Mouse (Mus musculus) thymus, postnatal 25 days (tissue): ENCODE results near the gene E2f8.

ENCODE experiments used
- DNase-seq: peaks from one replicate; pipeline ENCODE4 v3.0.0; 2022

The E2f8 gene

DNA sequence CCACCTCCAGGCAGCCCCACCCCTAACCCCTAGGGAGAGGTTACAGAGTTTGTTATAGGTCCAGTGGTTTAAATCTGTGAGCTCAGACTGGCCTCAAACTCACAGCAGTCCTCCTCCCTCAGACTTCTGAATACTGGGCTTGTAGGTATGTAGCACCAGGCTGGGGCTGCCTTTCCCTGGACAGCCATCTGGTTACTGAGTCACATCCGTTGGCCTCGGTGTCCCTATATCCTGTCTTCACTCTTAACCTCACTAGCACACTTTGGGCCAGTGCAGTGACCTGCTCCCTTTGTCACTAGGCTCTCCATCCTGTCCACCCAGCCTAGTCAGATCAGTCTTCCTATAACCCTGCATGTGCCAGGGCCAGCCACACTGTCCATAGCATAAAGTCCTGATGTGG, 7.4 kb upstream of the E2f8 start:
- DNase-seq = no peak

GRCm38 (mm10) chr7:48887973-48888372, 6.6 kb upstream of the E2f8 start:
- DNase-seq = no peak

DNA sequence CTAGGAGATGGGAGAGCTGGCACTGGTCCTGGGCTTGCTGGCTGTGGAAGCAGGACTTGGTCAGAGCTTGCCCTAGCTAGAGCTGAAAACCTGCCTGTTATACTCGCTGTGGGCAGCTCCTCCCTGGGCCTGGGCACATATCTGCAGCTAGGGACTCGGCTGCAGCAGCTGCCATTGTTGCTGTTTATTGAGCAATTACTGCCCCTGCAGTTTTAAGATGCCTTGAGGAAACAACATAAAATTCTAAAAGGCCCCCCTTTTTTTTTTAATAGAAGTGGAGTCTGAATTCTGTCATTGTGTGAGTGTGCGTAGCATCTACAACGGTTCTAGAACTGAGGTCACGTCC, 2.8 kb upstream of the E2f8 start:
- no peak for DNase-seq

DNA sequence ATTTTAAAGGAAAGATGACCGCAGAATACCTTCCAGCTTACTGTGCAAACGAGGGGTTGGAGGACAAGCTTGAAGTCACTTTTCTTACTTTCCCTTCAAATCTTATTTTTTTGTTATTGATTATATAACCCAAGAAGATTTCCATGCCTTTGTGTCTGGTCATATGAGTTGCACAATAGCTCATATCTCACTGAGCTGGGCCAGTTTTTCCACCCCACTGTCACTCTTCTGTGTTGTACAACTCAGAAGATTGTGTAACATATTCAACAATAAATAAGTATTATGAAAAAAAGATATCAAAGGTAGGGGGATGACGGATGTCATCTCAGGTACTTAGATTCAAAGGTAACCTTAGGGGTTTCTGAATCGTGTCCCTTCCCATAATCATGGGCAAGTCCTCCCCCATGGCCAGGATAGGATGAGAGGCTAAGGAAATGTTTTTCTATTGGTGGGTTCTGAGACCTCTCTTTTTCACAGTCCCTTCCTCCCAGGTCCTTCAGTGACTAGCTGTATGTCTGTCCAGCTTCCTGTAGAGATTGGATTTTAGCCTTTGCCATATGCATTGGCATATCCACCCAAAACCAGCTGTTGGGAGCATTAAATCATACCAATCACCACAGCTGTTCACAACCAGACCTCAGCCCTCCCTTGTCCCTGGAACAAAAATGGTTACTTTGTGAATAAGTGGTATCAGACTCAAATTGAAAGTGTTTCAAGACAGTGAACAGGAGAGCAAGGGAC, 2.3 kb upstream of the E2f8 start:
- no peak for DNase-seq

DNA sequence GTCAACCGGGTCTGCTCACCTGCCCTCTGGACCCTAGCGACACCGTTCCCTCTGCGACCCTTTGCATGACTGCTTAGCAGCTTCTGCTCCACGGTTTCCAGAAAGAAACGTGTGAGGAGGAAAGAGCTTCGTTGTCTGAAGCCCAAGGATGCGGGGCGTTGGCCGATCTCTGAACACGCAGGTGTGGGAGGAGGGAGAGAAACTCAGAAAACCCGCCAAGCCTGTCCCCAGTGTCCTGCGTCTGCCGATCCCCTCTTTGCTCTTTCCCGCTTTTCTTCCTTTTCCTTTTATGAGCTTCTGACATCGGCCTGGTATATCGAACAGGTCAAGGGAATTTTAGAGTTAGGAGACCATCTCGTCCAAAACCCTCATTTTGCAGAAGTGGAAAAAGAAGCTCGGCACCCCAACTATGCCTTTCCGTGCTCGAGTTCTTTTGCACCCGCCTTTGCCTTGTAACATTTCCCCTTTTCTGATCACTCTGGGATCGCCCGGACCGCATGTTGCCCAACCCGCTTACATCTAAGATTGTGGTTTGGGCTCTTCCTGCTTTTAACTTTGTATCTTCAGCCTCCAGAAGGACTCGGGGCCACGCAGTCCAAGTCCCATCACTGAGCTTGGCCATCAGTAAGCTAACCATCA, 694 bp upstream of the E2f8 start:
- DNase-seq = no peak

- peak; percentile 97 for DNase-seq
Measured at GRCm38 (mm10) chr7:48880591-48881481, 560 bp downstream of the E2f8 start.

DNA sequence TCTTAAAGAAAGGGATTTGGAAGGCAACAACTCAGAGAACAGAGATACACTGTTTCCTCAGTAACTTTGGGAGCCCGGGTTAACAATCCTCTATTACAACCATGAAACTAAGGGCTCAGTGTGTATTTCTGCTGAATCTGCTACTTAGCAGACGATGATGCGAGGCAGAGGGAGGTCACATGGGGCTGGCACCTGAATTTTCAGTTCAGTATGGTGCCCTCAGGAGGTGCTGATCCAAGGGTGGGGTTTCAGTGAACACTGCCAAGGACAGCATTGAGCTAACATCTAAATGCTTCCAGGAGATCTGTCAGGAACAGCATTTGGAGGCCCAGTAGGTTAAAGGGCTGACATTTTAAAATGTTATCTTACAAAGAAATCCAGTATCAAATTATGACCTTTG, 1.8 kb downstream of the E2f8 start:
- DNase-seq = no peak

- DNase-seq = no peak
Measured at GRCm38 (mm10) chr7:48877786-48878390, 3.5 kb downstream of the E2f8 start.

- peak; percentile 40 for DNase-seq
Measured at GRCm38 (mm10) chr7:48876526-48876925, 4.9 kb downstream of the E2f8 start.

GRCm38 (mm10) chr7:48875096-48875495, 6.3 kb downstream of the E2f8 start:
- no peak for DNase-seq

DNA sequence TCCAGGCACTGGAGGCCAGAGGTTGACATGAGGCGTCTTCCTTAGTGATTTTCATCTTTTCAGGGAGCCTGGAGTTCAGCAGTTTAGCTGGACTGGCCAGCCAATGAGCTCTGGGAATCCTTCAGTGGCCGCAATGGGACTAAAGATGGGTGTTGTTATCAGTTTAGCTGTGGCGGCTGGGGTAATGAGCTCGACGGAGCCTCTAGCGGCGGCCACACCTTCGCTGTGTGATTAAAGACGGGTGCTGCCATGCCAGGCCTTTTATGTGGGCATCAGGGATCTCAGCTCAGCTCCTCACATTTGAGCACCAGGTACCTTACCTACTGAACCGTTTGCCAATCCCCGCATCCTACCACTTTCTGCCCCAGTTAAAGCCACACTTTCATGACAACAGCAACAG, 10.1 kb downstream of the E2f8 start:
- DNase-seq = no peak

DNA sequence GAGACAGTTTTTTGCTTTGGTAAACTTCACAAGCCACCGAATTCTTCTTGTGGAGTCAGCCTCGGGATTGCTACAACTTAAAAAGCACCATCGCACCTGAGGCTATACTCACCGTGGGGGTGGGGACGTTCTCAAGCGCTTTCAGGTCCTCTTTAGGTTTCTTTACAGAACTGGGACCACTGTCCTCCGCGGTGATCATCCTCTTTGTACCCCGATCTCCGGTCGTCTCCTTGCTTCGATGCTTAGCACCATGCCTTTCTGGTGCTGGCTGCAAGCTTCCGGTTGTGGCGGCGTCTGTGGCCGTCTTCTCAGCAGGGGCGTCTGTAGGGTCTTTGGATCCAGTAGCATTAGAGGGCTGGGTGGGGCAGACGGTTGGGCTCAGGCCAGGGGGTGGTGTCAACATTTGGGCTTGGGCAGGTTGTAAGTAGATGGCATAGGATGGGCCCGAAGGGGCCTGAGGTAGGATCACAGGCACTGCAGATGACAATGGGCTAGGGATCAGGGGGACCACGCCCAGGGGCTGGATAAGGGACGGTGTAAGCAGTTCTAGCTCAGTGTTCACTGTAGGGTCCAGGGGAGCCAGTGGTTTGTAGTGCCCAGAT, 10.7 kb downstream of the E2f8 start:
- no peak for DNase-seq

- no peak for DNase-seq
Measured at GRCm38 (mm10) chr7:48870144-48870543, 11.3 kb downstream of the E2f8 start.

- no peak for DNase-seq
Measured at GRCm38 (mm10) chr7:48867576-48867975, 13.8 kb downstream of the E2f8 start.

DNA sequence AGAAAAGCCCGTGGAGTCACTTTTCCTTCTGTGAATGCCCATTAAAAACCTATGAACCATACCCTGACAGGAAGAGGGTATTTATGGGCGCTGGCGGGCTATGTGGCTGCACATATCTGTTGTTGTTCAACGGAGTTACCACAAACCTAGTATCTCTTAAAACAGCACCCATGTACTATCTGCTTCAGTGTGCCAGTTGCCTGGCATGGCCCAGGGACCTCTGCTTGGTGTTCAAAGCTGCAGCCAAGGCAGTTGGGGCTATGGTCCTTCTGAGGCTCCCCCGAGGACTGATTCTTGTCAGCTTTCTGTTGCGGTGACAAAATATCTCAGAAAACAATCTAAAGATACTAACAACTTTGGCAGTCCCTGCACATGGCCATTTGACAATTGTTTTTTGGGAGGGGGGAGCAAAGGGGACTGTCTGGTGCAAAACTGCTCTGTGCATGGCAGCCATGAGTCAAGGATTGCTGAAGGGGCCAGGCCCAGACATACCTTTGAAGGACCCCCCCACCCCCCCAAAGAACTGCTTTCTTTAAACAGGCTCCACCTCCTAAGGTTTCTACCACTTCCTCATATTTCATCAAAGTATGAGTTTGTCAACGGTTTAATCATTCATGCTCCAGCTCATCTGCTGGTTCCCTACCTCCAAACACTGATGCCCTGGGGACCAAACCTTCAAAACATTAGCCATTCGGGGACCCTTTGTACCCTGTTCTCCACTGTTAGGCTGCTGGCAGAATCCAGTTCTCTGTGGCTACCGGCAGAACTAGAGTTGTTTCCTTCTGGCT, 16.5 kb downstream of the E2f8 start:
- no peak for DNase-seq

GRCm38 (mm10) chr7:48864199-48864598, 17.2 kb downstream of the E2f8 start:
- DNase-seq = no peak

DNA sequence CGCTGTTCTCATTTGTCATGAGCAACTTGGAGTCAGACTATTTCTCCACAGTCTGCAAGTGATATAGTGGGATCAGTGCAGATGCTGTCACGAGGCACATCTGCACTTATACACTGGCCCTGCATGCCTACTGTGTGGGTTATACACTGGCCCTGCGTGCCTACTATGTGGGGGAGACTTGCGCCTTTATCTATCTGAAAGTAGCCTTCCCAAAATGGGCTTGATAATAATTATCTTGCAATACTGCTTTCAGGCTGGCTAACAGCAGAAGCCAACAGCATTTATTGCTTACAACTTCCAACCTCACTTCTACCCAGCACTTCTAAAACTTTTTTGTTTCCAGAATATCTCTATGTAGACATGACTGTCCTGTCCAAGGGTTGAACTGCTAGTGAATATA, 19.6 kb downstream of the E2f8 start:
- DNase-seq = no peak

DNA sequence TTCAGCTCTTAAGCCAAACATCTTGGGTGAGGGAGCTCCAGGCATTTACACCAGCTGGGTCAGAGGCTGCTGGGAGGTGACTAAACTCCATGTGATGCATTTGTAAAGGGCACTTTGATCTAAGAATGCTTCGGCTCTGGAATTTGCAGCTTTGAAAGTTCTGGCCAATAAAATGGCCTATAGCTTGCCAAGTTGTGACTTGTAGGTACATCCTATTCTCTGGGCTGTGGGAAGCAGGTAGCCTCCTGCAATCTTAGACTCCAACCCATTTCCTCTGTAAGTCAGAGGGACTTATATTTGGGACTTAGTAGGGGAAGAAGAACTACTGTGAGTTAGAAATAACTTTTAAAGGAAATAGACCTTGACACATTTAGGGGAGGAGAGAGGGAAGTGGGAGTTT, 20.4 kb downstream of the E2f8 start:
- no peak for DNase-seq

DNA sequence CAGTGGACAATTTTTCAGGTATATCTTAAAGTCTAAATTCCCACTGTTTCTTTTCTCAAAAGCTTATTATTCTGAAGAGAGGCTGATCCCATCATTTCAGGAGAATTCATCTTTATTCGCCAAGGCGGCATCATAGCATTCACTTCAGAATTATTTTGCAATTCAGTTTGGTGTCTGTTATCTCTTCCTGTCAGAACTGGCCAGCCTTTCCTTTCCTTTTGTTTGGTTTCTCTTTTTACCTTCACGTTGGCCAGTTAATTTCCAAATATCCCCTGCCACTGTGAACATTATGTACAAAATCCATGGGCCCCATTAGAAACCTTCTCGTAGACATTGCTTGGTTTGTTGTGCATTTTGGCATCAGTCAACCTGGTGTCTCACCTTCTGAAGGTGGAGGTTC, 22.0 kb downstream of the E2f8 start:
- no peak for DNase-seq

DNA sequence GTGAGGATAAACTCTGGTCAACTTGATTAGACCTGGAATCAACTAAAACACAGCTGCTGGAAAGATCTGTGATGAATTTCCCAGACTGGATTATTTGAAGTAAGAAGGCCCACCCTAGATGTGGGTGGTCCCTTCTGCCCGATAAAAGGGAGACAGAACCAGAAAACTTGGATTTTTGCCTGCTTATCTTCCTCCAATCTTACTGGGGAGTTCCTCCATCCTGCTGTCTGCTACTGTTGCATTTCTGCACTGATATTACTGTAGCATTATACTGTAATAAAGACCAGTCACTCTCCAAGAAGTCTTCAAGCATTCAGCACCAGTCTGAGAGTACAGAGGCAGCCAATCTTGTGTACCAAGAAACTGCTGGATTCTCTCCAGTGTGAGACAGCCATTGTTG, 23.1 kb downstream of the E2f8 start:
- DNase-seq = no peak

GRCm38 (mm10) chr7:48855461-48855860, 25.9 kb downstream of the E2f8 start:
- no peak for DNase-seq

GRCm38 (mm10) chr7:48853496-48853895, 27.9 kb downstream of the E2f8 start:
- no peak for DNase-seq
